Mouse (Mus musculus) adrenal gland, postnatal 10 days (tissue): ENCODE data around the gene Vmn1r234. TPM values are rescaled to one million over a fixed set of nuclear protein-coding genes. Genes with fewer than 3 reads are reported as not detected.

ENCODE experiments used
- DNase-seq: peaks from one replicate; pipeline ENCODE4 v3.0.0; 2021; ENCODE audit warnings: mixed read lengths
- long read RNA-seq, 2 experiments: library from polyadenylated mRNA; stranded (forward); transcript quantifications; one replicate each; pipeline ENCODE4 v2.0.0; 2021
- microRNA-seq: library from miRNA; unstranded; fragments of <30 nt; microRNA quantifications from one replicate; pipeline ENCODE4 v1.2.0, GENCODE M21; 2021
- total RNA-seq, 2 experiments: library from RNA; stranded (reverse); gene quantifications; 2 replicates each; pipeline ENCODE4 v1.2.3; 2021

The Vmn1r234 gene
- not detected for total RNA-seq
- long read RNA-seq, experiment 1 = 0 reads
- long read RNA-seq, experiment 2 = 0 reads

DNA sequence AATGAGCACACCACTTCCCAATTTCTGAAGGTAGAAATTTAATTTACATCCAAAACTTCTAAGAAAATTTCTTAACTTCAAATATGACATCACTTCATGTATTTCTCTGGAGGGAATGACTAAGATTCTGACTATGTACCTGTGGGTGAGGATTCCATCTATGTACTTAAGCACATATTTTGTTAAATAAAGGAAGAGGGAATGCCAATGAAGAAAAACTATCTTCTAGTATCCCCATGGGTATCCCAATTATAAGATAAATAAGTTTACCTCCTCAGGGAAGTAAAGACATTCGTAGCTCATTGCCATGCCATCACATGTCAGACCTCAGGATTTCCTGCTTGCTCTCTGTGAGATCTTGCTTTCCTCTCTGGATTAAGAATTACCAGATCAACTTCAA, at the start of gene Vmn1r234:
Vmn1r234 (plus strand) TSS at position 301 of the 400 bp plus-strand sequence.
- DNase-seq = no peak

DNA sequence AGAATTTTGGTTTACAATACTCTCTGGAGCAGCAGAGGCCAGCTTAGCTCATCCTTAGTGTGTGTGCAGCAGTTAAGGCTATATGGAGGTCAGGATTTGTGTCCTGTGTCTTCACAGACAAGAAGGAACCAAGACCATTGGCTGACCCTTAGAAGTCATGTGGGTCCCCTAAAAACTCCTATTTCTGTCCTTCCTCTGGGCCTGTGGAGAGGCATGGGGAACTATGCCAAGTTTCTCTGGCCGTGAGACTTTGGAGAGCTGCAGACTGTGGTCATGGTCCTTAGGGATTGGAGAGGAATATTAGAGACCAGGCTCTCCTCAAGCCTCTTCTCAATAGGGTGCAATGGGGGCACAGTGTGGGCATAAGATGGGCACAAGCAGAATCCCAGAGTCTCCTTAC, 14.8 kb upstream of the Vmn1r234 start:
- DNase-seq = peak; percentile 6

- peak; percentile 56 for DNase-seq
Observed at GRCm38 (mm10) chr17:21231654-21232053, 5.8 kb downstream of the Vmn1r234 start.

- no peak for DNase-seq
Observed at GRCm38 (mm10) chr17:21256111-21256510, 30.2 kb downstream of the Vmn1r234 start, which contains the start of gene Vmn1r235. Gene Vmn1r235 (plus strand): TSS chr17:21256411.

DNA sequence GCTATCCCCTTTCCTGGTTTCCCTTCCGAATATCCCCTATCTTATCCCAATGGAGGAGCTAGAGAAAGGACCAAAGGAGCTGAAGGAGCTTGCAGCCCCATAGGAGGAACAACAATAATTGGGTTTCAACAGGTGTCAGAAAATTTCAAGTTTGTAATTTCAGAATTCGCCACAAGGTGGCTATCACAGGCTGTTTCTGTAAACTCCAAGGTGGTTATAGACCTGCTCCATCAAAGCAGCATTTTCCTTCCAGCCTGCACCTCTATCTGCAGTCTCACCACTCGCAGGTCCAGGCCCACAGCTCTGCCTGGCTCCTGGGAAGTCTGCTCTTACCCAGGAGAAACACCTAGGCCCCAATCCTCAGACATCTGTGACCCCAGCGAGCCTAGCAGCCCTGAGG, 46.2 kb downstream of the Vmn1r234 start:
- DNase-seq = peak; percentile 42

DNA sequence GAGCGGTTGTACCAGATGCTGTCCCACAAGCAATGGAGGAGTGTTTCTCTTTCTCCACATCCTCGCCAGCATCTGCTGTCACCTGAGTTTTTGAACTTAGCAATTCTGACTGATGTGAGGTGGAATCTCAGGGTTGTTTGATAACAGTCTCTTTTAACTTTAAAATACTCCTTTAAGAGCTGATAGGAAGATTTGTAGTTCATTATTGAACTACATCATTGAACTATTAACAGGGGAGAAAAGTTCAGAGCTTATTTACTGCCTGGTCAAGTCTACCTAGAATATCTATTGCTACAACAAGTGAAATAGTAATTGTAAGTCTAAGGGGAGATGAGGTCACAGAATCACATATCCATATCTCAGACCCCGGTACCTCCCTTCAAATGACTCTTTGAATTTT, 56.8 kb downstream of the Vmn1r234 start, which contains the start of gene Vmn1r236:
Vmn1r236 (plus strand) TSS at position 301 of the 400 bp plus-strand sequence.
- DNase-seq = no peak

DNA sequence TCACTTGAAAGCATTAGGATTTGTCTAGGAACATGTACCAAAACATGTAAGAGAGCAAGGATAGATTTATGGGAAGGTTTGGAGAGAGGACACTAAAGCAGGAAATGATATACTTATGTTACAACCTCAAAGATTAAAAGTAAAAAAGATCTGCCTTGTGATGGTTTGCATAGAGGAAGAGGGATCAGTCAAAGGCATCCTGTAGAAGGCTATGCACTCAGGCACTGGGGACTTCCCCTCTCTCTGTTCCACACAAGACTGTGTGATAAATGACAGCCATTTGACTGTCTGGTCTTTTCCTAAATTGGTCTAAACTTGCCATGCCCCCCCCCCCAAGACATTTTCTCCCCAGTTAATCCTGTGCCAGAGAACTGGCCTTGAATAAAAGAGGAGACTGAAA, 58.5 kb downstream of the Vmn1r234 start:
- DNase-seq = no peak

Small RNA genes lying within 50 kb of the gene (microRNA-seq; reads per million reads assigned to microRNA genes)
- gene Gm26384 = not detected

Other genes with a start within 250 kb of the Vmn1r234 start
- not detected for gene Vmn1r233, start 229.6 kb upstream of the Vmn1r234 start, total RNA-seq
- gene Zfp160, start 217.2 kb upstream of the Vmn1r234 start, total RNA-seq = 10 to 100 TPM; 13.7 to 22.3 TPM
- not detected for gene Vmn1r235, start 30.3 kb downstream of the Vmn1r234 start, total RNA-seq
- not detected for gene Vmn1r236, start 56.9 kb downstream of the Vmn1r234 start, total RNA-seq
- gene Vmn1r237, start 85.8 kb downstream of the Vmn1r234 start, total RNA-seq = not detected
- 1 to 10 TPM; 2.6 to 3.6 TPM for gene Zfp677, start 157.7 kb downstream of the Vmn1r234 start, total RNA-seq
- gene Zfp54, start 197.1 kb downstream of the Vmn1r234 start, total RNA-seq = 1 to 10 TPM; 1.5 to 2.2 TPM
- gene Zfp51, start 224.3 kb downstream of the Vmn1r234 start, total RNA-seq = 1 to 10 TPM; 6.8 to 7.0 TPM